Mouse (Mus musculus): ENCODE data around the gene Nat8f5. TPM values are rescaled to one million over a fixed set of nuclear protein-coding genes. Genes with fewer than 3 reads are reported as not detected.
"Not testable (repeated sequence)": the region's sequence is repeated elsewhere in the genome, so short reads cannot be mapped to it uniquely, and the experiment has no call there.

Nat8f5 gene
- polyA plus RNA-seq, 1 experiment, result not detected

DNA sequence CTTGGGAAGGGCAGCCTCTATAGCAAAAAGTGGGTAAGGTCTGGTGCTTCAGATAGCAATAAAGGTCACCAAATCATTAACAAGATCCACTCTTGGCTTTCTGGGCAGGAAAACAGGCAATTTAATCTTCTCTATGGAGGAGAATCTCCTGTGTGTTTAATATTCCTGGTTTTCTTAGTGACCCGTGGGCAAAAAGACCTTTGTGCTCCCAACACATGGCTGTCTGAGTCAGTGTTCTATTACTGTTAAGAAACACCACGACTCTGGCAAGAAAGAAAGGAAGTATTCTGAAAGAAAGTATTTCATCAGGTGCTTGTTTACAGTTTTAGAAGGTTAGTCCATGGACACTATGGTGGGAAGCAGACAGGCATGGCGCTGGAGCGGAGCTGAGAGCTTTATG is 1.5 kb upstream of the Nat8f5 start:
- TF ChIP-seq POLR2A (IDR thresholded peaks at IDR 0.05; ENCODE audit: insufficient read depth, low read depth, low read length) (no peak), CTCF (IDR thresholded peaks at IDR 0.05; ENCODE audit: insufficient read depth, low read depth, low read length) (no peak)
- Histone ChIP-seq H3K4me3 (ENCODE audit: insufficient read depth, low read depth, low read length) (no peak overlapping the region), H3K27ac (ENCODE audit: insufficient read depth, low read depth, low read length) (no peak overlapping the region), H3K4me1 (ENCODE audit: control insufficient read depth, insufficient read depth, low read length) (no peaks in the 10 kb centered on the region)
- WGBS, result 80% methylated on average over 4 of the region's 4 CpGs

DNA sequence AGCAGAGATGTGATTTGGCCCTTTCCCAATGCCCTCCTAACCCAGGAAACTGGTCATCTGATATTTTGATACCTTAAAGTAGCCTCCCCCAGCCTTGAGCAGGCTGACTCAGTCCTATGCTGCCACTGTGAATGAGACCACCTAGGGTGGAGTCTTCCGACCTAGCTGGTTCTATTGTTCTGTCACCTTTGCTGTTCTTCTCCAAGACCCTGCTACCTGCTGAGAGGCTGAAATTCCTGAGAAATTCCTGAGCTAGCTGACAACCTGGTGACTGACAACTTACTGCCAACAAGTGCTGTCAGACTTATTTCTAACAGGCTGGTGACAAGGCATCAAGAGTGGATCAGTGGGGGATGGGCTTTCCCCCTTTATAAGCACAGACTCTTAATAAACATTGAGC is 2.4 kb downstream of the Nat8f5 start:
- WGBS, result 57% methylated on average over 1 of the region's 1 CpGs
- no peak overlapping the region for H3K27ac ChIP-seq (ENCODE audit: insufficient read depth, low read depth, low read length)
- no peak for TF ChIP-seq POLR2A (IDR thresholded peaks at IDR 0.05; ENCODE audit: insufficient read depth, low read depth, low read length)
- TF ChIP-seq CTCF (IDR thresholded peaks at IDR 0.05; ENCODE audit: insufficient read depth, low read depth, low read length), result no peak
- H3K4me1 ChIP-seq (ENCODE audit: control insufficient read depth, insufficient read depth, low read length), result no peaks in the 10 kb centered on the region
- H3K4me3 ChIP-seq (ENCODE audit: insufficient read depth, low read depth, low read length), result no peak overlapping the region

DNA sequence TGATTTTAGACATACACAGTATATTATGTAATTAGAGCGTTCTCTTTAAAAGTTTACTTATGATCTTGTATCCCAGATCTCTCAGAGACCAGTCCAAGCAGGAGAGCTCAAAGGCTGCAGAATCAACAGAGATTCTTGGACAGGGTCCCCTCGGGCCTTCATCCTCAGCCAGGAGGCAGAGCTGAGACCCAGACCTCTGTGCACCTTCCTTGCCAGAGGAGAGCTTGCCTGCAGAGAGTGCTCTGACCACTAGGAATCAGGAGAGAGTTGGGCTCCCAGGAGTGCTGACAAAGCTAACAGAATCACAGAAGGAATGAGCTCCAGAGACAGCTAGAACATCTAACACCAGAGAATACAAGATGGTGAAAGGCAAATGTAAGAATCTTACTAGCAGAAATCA is 7.4 kb downstream of the Nat8f5 start:
- WGBS, result 86% methylated on average over 2 of the region's 2 CpGs
- Histone ChIP-seq H3K27ac (ENCODE audit: insufficient read depth, low read depth, low read length) (no peak overlapping the region), H3K4me3 (ENCODE audit: insufficient read depth, low read depth, low read length) (no peak overlapping the region), H3K4me1 (ENCODE audit: control insufficient read depth, insufficient read depth, low read length) (no peaks in the 10 kb centered on the region)
- no peak for TF ChIP-seq POLR2A (IDR thresholded peaks at IDR 0.05; ENCODE audit: insufficient read depth, low read depth, low read length)
- no peak for TF ChIP-seq CTCF (IDR thresholded peaks at IDR 0.05; ENCODE audit: insufficient read depth, low read depth, low read length)

DNA sequence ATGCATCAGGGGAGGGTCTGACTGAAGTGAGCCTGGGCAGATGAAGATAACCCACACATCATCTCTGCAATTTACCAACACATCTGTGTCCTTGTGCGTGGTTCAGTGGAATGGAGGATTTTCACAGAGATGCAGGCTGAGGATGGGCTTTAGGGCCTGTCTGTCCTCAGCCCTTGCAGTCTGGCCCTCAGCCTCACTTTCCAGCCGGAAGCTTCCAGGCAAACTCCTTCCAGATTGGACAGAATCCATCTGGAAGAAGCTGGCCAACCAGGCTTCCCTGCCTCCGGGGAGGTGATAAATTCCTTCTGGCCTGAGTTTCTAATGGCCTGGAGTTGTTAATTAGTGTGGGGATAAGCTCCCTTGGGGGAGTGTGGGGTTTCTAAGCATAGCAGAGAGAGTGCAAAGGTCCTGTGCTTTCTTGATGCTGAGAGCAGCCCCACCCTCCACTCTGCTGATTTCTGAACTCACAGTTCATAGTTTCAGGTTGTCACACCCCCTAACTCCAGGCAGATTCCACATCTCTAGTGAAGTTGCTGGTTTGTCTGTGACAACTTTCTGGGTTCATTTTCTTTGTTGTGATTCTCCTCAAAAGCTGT is 9.7 kb downstream of the Nat8f5 start:
- H3K4me1 ChIP-seq (ENCODE audit: control insufficient read depth, insufficient read depth, low read length), result not testable (repeated sequence)
- 56% methylated on average over 3 of the region's 3 CpGs for WGBS

DNA sequence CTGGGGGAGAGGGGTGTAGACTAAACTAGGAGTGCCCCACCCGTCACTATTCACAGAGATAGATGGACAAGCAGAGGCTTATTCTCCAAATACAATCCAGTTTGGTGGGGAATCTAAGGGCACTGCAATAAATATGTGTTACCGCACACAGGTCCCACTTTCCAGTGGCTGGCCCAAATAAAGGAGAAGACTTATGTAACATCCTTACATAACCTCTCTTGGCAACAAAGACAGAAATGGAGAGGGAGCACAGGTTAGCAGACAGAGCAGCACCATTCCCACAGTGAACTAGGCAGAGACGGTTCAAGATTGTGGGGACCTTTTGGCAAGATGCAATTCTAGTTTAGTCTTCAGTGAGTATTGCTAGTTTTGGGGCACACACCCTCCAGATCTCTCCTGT is 10.3 kb downstream of the Nat8f5 start:
- not testable (repeated sequence) for H3K4me1 ChIP-seq (ENCODE audit: control insufficient read depth, insufficient read depth, low read length); H3K27ac ChIP-seq (ENCODE audit: insufficient read depth, low read depth, low read length); H3K4me3 ChIP-seq (ENCODE audit: insufficient read depth, low read depth, low read length)
- 79% methylated on average over 3 of the region's 3 CpGs for WGBS

More for the DNA sequence above, 9.7 kb downstream of the Nat8f5 start:
- H3K4me3 ChIP-seq (ENCODE audit: insufficient read depth, low read depth, low read length); H3K27ac ChIP-seq (ENCODE audit: insufficient read depth, low read depth, low read length): not testable (repeated sequence)

DNA sequence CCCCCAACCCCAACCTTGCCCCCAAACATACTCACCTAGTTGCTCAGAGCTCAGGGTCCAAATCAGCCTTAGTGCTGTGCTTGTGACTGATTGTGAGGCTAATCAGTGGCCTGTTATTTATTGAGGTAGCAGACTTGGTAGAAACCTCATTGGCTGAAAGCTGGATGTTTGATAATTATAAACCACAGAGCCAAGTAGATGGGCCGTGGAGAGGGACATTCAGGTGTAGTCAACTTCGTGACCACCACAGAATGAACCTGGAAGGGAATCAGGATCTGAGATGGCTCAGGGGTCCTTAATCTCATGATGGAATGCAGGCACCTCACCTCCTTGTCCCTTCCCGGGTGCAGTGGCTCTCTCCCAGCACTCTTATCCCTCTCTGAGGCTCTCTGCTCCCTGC is 11.0 kb downstream of the Nat8f5 start:
- not testable (repeated sequence) for H3K4me3 ChIP-seq (ENCODE audit: insufficient read depth, low read depth, low read length); H3K27ac ChIP-seq (ENCODE audit: insufficient read depth, low read depth, low read length); H3K4me1 ChIP-seq (ENCODE audit: control insufficient read depth, insufficient read depth, low read length)
- WGBS, result 72% methylated on average over 3 of the region's 3 CpGs

DNA sequence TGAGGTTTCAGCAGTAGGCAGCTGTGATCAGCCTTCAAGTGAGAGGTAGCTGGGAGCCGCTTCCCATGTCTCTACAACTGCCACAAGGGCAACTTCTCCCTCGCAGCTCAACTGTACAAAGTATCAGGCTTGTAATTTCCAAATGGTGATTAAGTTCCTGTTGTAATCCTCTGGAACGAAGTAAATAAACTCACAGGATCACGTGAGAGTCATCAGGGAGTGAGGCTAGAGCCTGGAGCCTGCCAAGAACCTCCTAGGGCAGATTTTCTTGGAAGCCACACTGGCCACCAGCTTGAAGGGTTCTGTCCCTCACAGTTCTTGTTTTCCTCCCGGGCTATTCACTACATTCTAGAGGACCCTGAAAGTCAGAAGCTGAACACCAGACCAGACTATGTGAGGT is 17.6 kb downstream of the Nat8f5 start:
- H3K4me1 ChIP-seq (ENCODE audit: control insufficient read depth, insufficient read depth, low read length); H3K4me3 ChIP-seq (ENCODE audit: insufficient read depth, low read depth, low read length); H3K27ac ChIP-seq (ENCODE audit: insufficient read depth, low read depth, low read length): not testable (repeated sequence)
- WGBS, result 40% methylated on average over 5 of the region's 5 CpGs

Other genes starting within 250 kb of the Nat8f5 start
- gene Alms1, start 233.4 kb downstream of the Nat8f5 start, polyA plus RNA-seq (2012; ENCODE audit: insufficient read depth, insufficient read length, low replicate concordance, missing spikeins), result 30.3 TPM in 1 of 2 replicates, not detected in the other
- gene Nat8f7, start 107.8 kb downstream of the Nat8f5 start, polyA plus RNA-seq (2012; ENCODE audit: insufficient read depth, insufficient read length, low replicate concordance, missing spikeins), result not detected in 2 replicates
- not detected in 2 replicates for gene Nat8f3, start 55.2 kb downstream of the Nat8f5 start, polyA plus RNA-seq (2012; ENCODE audit: insufficient read depth, insufficient read length, low replicate concordance, missing spikeins)
- gene Nat8f6, start within 50 bp of the Nat8f5 start, polyA plus RNA-seq (2012; ENCODE audit: insufficient read depth, insufficient read length, low replicate concordance, missing spikeins), result not detected in 2 replicates
- not detected in 2 replicates for gene Nat8, start 11.1 kb upstream of the Nat8f5 start, polyA plus RNA-seq (2012; ENCODE audit: insufficient read depth, insufficient read length, low replicate concordance, missing spikeins)
- gene Nat8f2, start 48.2 kb upstream of the Nat8f5 start, polyA plus RNA-seq (2012; ENCODE audit: insufficient read depth, insufficient read length, low replicate concordance, missing spikeins), result not detected in 2 replicates
- gene Nat8f4, start 83.9 kb upstream of the Nat8f5 start, polyA plus RNA-seq (2012; ENCODE audit: insufficient read depth, insufficient read length, low replicate concordance, missing spikeins), result not detected in 2 replicates
- not detected in 2 replicates for gene Tprkb, start 90.9 kb upstream of the Nat8f5 start, polyA plus RNA-seq (2012; ENCODE audit: insufficient read depth, insufficient read length, low replicate concordance, missing spikeins)
- not detected in 2 replicates for gene Nat8f1, start 94.7 kb upstream of the Nat8f5 start, polyA plus RNA-seq (2012; ENCODE audit: insufficient read depth, insufficient read length, low replicate concordance, missing spikeins)
- 707 TPM in 1 of 2 replicates, not detected in the other for gene Dusp11, start 140.7 kb upstream of the Nat8f5 start, polyA plus RNA-seq (2012; ENCODE audit: insufficient read depth, insufficient read length, low replicate concordance, missing spikeins)
- not detected in 2 replicates for gene Figla, start 195.2 kb upstream of the Nat8f5 start, polyA plus RNA-seq (2012; ENCODE audit: insufficient read depth, insufficient read length, low replicate concordance, missing spikeins)
- 39.6 TPM in 1 of 2 replicates, not detected in the other for gene Add2, start 207.7 kb upstream of the Nat8f5 start, polyA plus RNA-seq (2012; ENCODE audit: insufficient read depth, insufficient read length, low replicate concordance, missing spikeins)